Mouse (Mus musculus): ENCODE measurements around the gene Clstn1.

GRCm38 (mm10) chr4:149640831-149641230 lies 54.6 kb downstream of the Clstn1 start:
- TF ChIP-seq CTCF (IDR thresholded peaks at IDR 0.05; ENCODE audit: extremely low read depth, insufficient read depth, insufficient read length, insufficient replicate concordance): no peak
- TF ChIP-seq POLR2A (IDR thresholded peaks at IDR 0.05; ENCODE audit: low read depth, low read length): no peak
